Mouse (Mus musculus) spleen, adult 2 months (tissue): Measurements from ENCODE around the gene Med23.

ENCODE experiments used
- CTCF ChIP-seq: fragments of 200-500 bp; IDR thresholded peaks from 2 replicates; pipeline ENCODE4 v1.5.1; 2011; ENCODE audit warnings: mild to moderate bottlenecking, inconsistent platforms; ENCODE audit not compliant: insufficient read depth, insufficient read length, insufficient replicate concordance; ENCODE audit errors: extremely low read depth
- POLR2A ChIP-seq: fragments of 200-500 bp; IDR thresholded peaks from 2 replicates; pipeline ENCODE4 v1.6.1; 2011; ENCODE audit warnings: low read depth, low read length, inconsistent platforms

- no peak for TF ChIP-seq CTCF
- no peak for TF ChIP-seq POLR2A
These were observed 33.3 kb upstream of the Med23 start for GRCm38 (mm10) chr10:24836366-24837038.
